Mouse (Mus musculus) T-cell, adult 2 months (primary cell): ENCODE data around the gene H2al1k.
"Not testable (repeated sequence)": the region's sequence is repeated elsewhere in the genome, so short reads cannot be mapped to it uniquely, and the experiment has no call there.

Experiments used
- DNase-seq: peaks from one replicate; pipeline ENCODE4 v3.0.0; 2022; ENCODE audit warnings: low spot score

Gene H2al1k

GRCm38 (mm10) chrX:9350327-9350726 is at the start of gene H2al1k:
H2al1k (plus strand) TSS chrX:9350627.
- not testable (repeated sequence) for DNase-seq

GRCm38 (mm10) chrX:9302791-9303190 is 47.6 kb upstream of the H2al1k start:
- no peak for DNase-seq

GRCm38 (mm10) chrX:9303455-9303854 is 47.0 kb upstream of the H2al1k start:
- no peak for DNase-seq

GRCm38 (mm10) chrX:9316457-9316856 is 34.0 kb upstream of the H2al1k start:
- not testable (repeated sequence) for DNase-seq

GRCm38 (mm10) chrX:9327954-9328353 is 22.5 kb upstream of the H2al1k start:
- DNase-seq = not testable (repeated sequence)

GRCm38 (mm10) chrX:9332366-9332962 is 18.0 kb upstream of the H2al1k start:
- DNase-seq = peak; percentile 1

- not testable (repeated sequence) for DNase-seq
Observed at GRCm38 (mm10) chrX:9333035-9333434, 17.4 kb upstream of the H2al1k start.

GRCm38 (mm10) chrX:9334996-9335395 is 15.4 kb upstream of the H2al1k start:
- not testable (repeated sequence) for DNase-seq

- DNase-seq = not testable (repeated sequence)
Observed at GRCm38 (mm10) chrX:9374012-9374411, 23.6 kb downstream of the H2al1k start.

- DNase-seq = not testable (repeated sequence)
Observed at GRCm38 (mm10) chrX:9375927-9376326, 25.5 kb downstream of the H2al1k start.
